Comparison of ENCODE assay signal across 10 mouse cellular contexts in genomic region chr1:63899631-63900577, GRCm38 (mm10).
DNase-seq lines count a peak whose midpoint lies in the region; ATAC-seq lines count a peak whose summit lies in the region.
"Had no signal": no experiment of that assay in that cellular context is flagged by ENCODE, and none has a peak within 500 bp of the region (broad histone marks: within the 10 kb centered on the region; RNA-seq: fewer than 3 reads in every experiment).

No protein-coding gene starts in this region.

- H3K27ac ChIP-seq in forebrain, embryonic 13.5 days: peak overlapping the region; percentile 32
- H3K27ac ChIP-seq in forebrain, embryonic 10.5 days: no peak overlapping the region
- H3K27ac ChIP-seq in midbrain, embryonic 11.5 days (ENCODE audit: low read depth, low read length): no peak overlapping the region
- no peak overlapping the region for H3K27ac ChIP-seq in midbrain, embryonic 16.5 days (ENCODE audit: low read length)
- 0 out of 2 replicates have a peak overlapping the region, but pooled peaks have one; percentile 21 for H3K27ac ChIP-seq in midbrain, embryonic 13.5 days
- H3K27ac ChIP-seq: limb, embryonic 12.5 days had no signal

- H3K9me3 ChIP-seq in forebrain, embryonic 13.5 days (replicated peaks): no peaks in the 10 kb centered on the region
- H3K9me3 ChIP-seq in forebrain, embryonic 10.5 days: no peaks in the 10 kb centered on the region
- H3K9me3 ChIP-seq in midbrain, embryonic 11.5 days (ENCODE audit: control insufficient read depth, low read length): no peaks in the 10 kb centered on the region
- H3K9me3 ChIP-seq in midbrain, embryonic 16.5 days (replicated peaks; ENCODE audit: control insufficient read depth, low read length, poor library complexity, severe bottlenecking): no peaks in the 10 kb centered on the region
- no peaks in the 10 kb centered on the region for H3K9me3 ChIP-seq in midbrain, embryonic 13.5 days
- H3K9me3 ChIP-seq: limb, embryonic 12.5 days had no signal

- H3K4me2 ChIP-seq in forebrain, embryonic 13.5 days: no peak overlapping the region
- no peak overlapping the region for H3K4me2 ChIP-seq in midbrain, embryonic 11.5 days
- H3K4me2 ChIP-seq in midbrain, embryonic 16.5 days (ENCODE audit: low read length): no peak overlapping the region
- H3K4me2 ChIP-seq in midbrain, embryonic 13.5 days (replicated peaks): no peak overlapping the region
- H3K4me2 ChIP-seq: limb, embryonic 12.5 days had no signal

- H3K27me3 ChIP-seq in forebrain, embryonic 13.5 days: no peaks in the 10 kb centered on the region
- H3K27me3 ChIP-seq in forebrain, embryonic 10.5 days (ENCODE audit: poor library complexity, severe bottlenecking): peaks cover 7% of the 10 kb centered on the region; the same call in 1 of the 2 replicates
- peaks cover 5% of the 10 kb centered on the region; the same call in 1 of the 2 replicates for H3K27me3 ChIP-seq in midbrain, embryonic 11.5 days (ENCODE audit: control insufficient read depth, insufficient read depth, low read length)
- no peaks in the 10 kb centered on the region for H3K27me3 ChIP-seq in midbrain, embryonic 16.5 days (ENCODE audit: control insufficient read depth, insufficient read depth, low read depth, low read length)
- H3K27me3 ChIP-seq in midbrain, embryonic 13.5 days: peaks cover 54% of the 10 kb centered on the region
- H3K27me3 ChIP-seq: limb, embryonic 12.5 days had no signal

- H3K9ac ChIP-seq in forebrain, embryonic 13.5 days: no peak overlapping the region
- no peak overlapping the region for H3K9ac ChIP-seq in midbrain, embryonic 11.5 days (ENCODE audit: low read length)
- H3K9ac ChIP-seq in midbrain, embryonic 16.5 days (ENCODE audit: low read depth, low read length): no peak overlapping the region
- no peak overlapping the region for H3K9ac ChIP-seq in midbrain, embryonic 13.5 days (replicated peaks)
- H3K9ac ChIP-seq: limb, embryonic 12.5 days had no signal

- H3K4me1 ChIP-seq in forebrain, embryonic 13.5 days: peaks cover 15% of the 10 kb centered on the region
- peaks cover 11% of the 10 kb centered on the region for H3K4me1 ChIP-seq in forebrain, embryonic 10.5 days
- peaks cover 7% of the 10 kb centered on the region; the same call in 1 of the 2 replicates for H3K4me1 ChIP-seq in midbrain, embryonic 11.5 days (ENCODE audit: control insufficient read depth, insufficient read depth, low read length)
- H3K4me1 ChIP-seq in midbrain, embryonic 16.5 days (ENCODE audit: control insufficient read depth, insufficient read depth, low read length): peaks cover 9% of the 10 kb centered on the region
- H3K4me1 ChIP-seq in midbrain, embryonic 13.5 days (replicated peaks): peaks cover 15% of the 10 kb centered on the region
- H3K4me1 ChIP-seq: limb, embryonic 12.5 days had no signal

- ATAC-seq in forebrain, embryonic 13.5 days: peak; percentile 70
- peak; percentile 58; the same call in 1 of the 2 replicates for ATAC-seq in midbrain, embryonic 11.5 days (ENCODE audit: low FRiP score)
- ATAC-seq in midbrain, embryonic 16.5 days: no peak
- ATAC-seq in midbrain, embryonic 13.5 days: peak; percentile 65

- DNase-seq in forebrain, embryonic 10.5 days (ENCODE audit: extremely low spot score, low spot score): no peak
- peak; percentile 87 for DNase-seq in midbrain, embryonic 11.5 days (ENCODE audit: low spot score, missing footprints)
- DNase-seq in cerebellum, adult 9-11 months: peak; percentile 61
- DNase-seq in adipocyte (ENCODE audit: low spot score): no peak
- DNase-seq in embryo, embryonic 10.5 days (ENCODE audit: low spot score): no peak
- DNase-seq: kidney, adult 8-10 months had no signal

- 40% methylated on average over 10 of the region's 10 CpGs for WGBS in forebrain, embryonic 13.5 days
- WGBS in forebrain, embryonic 10.5 days: 62% methylated on average over 10 of the region's 10 CpGs
- 47% methylated on average over 10 of the region's 10 CpGs for WGBS in midbrain, embryonic 11.5 days
- 32% methylated on average over 10 of the region's 10 CpGs for WGBS in midbrain, embryonic 16.5 days
- 32% methylated on average over 10 of the region's 10 CpGs for WGBS in midbrain, embryonic 13.5 days

- H3K36me3 ChIP-seq in forebrain, embryonic 13.5 days (ENCODE audit: poor library complexity, severe bottlenecking): no peaks in the 10 kb centered on the region
- no peaks in the 10 kb centered on the region for H3K36me3 ChIP-seq in forebrain, embryonic 10.5 days (replicated peaks)
- H3K36me3 ChIP-seq in midbrain, embryonic 11.5 days (ENCODE audit: control insufficient read depth, insufficient read depth, low read length): no peaks in the 10 kb centered on the region
- H3K36me3 ChIP-seq in midbrain, embryonic 16.5 days (ENCODE audit: control insufficient read depth, insufficient read depth, low read length): no peaks in the 10 kb centered on the region
- H3K36me3 ChIP-seq in midbrain, embryonic 13.5 days: no peaks in the 10 kb centered on the region
- H3K36me3 ChIP-seq: limb, embryonic 12.5 days had no signal

- no peak overlapping the region for H3K4me3 ChIP-seq in forebrain, embryonic 13.5 days
- H3K4me3 ChIP-seq in forebrain, embryonic 10.5 days: no peak overlapping the region
- no peak overlapping the region for H3K4me3 ChIP-seq in midbrain, embryonic 11.5 days (ENCODE audit: low read depth, low read length)
- H3K4me3 ChIP-seq in midbrain, embryonic 16.5 days (ENCODE audit: low read depth, low read length): no peak overlapping the region
- H3K4me3 ChIP-seq in midbrain, embryonic 13.5 days (replicated peaks): no peak overlapping the region
- H3K4me3 ChIP-seq: limb, embryonic 12.5 days had no signal

Comparison
In these comparisons a context has a peak if more than half of its experiments do, and no peak if none do; other contexts are left out.
1. H3K27ac ChIP-seq: peak in forebrain, embryonic 13.5 days (single experiment) and midbrain, embryonic 13.5 days (single experiment); none in forebrain, embryonic 10.5 days (single experiment), midbrain, embryonic 11.5 days (single experiment) and midbrain, embryonic 16.5 days (single experiment).
2. DNase-seq: peak in midbrain, embryonic 11.5 days (single experiment) and cerebellum, adult 9-11 months (single experiment); none in forebrain, embryonic 10.5 days (single experiment), adipocyte (single experiment) and embryo, embryonic 10.5 days (single experiment).